Mouse (Mus musculus) heart, embryonic 13.5 days (tissue): ENCODE measurements at regions not wholly inside any gene's neighbourhood (a gene's known extent, or its start where the extent isn't known, plus 50 kb on each side); places are given as distances from the start of the nearest gene placed in this dataset.
"Not testable (repeated sequence)": the region's sequence is repeated elsewhere in the genome, so short reads cannot be mapped to it uniquely, and the experiment has no call there.

Source experiments
- ATAC-seq: fragments of 200-750 bp; cut with Nextera tagmentation; 2 replicates; pipeline ENCODE4 v1.8.0; 2017; ENCODE audit warnings: moderate TSS enrichment; ENCODE audit not compliant: insufficient number of reproducible peaks, low FRiP score, low TSS enrichment; ENCODE audit errors: extremely low read depth
- H3K27ac ChIP-seq: fragments of 300-500 bp; sonication (generic); replicated peaks from 2 replicates; pipeline ENCODE4 v1.5.1; 2015; ENCODE audit warnings: moderate library complexity, mild to moderate bottlenecking, inconsistent platforms
- H3K27me3 ChIP-seq: fragments of 300-500 bp; sonication (generic); replicated peaks from 2 replicates; pipeline ENCODE4 v1.6.1; 2015; ENCODE audit warnings: mild to moderate bottlenecking, inconsistent platforms
- H3K36me3 ChIP-seq: fragments of 300-500 bp; sonication (generic); 2 replicates; pipeline ENCODE4 v1.6.1; 2015; ENCODE audit warnings: mild to moderate bottlenecking, inconsistent platforms
- H3K4me1 ChIP-seq: fragments of 300-500 bp; sonication (generic); 2 replicates; pipeline ENCODE4 v1.6.1; 2015; ENCODE audit warnings: inconsistent platforms
- H3K4me2 ChIP-seq: fragments of 300-500 bp; sonication (generic); 2 replicates; pipeline ENCODE4 v1.6.1; 2015; ENCODE audit warnings: inconsistent platforms, mild to moderate bottlenecking, moderate library complexity
- H3K4me3 ChIP-seq: fragments of 300-500 bp; sonication (generic); 2 replicates; pipeline ENCODE4 v1.5.1; 2015; ENCODE audit warnings: moderate library complexity, mild to moderate bottlenecking, inconsistent platforms
- H3K9ac ChIP-seq: fragments of 300-500 bp; sonication (generic); 2 replicates; pipeline ENCODE4 v1.6.1; 2015; ENCODE audit warnings: inconsistent platforms, mild to moderate bottlenecking, moderate library complexity
- H3K9me3 ChIP-seq: fragments of 300-500 bp; sonication (generic); 2 replicates; pipeline ENCODE4 v1.6.1; 2016; ENCODE audit warnings: inconsistent platforms
- WGBS: fragments of 180-500 bp; shearing (Covaris S2); methylation state at CpG from one replicate; pipeline ENCODE4 v1.1.7; 2015; ENCODE audit warnings: mixed read lengths; 5-methylcytosine and 5-hydroxymethylcytosine counted together

DNA sequence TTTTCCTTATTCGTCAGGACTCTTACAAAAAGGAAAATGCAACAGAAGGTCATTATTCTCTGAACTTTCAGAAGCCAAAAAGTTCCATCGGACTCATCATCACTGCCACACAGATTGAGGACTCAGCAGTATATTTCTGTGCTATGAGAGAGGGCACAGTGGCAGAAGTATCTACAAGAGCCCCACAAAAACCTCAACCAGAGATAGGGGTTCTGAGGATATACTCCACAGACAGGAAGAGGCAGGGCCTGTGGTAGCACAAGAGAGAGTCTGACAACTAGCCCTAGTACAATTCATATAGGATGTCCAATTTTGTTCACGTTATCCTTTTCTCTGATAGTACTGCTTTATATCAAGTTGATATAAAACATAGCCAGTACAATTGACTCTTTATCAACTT lies 510.4 kb downstream of the Dad1 start:
- H3K27me3 ChIP-seq, ATAC-seq, H3K36me3 ChIP-seq, H3K4me1 ChIP-seq, H3K27ac ChIP-seq, H3K4me2 ChIP-seq, H3K9ac ChIP-seq, H3K4me3 ChIP-seq, H3K9me3 ChIP-seq: not testable (repeated sequence)
- WGBS: 74% methylated on average over 3 of the region's 3 CpGs

- not testable (repeated sequence) for ATAC-seq, H3K4me1 ChIP-seq, H3K9me3 ChIP-seq, H3K4me2 ChIP-seq, H3K9ac ChIP-seq, H3K36me3 ChIP-seq, H3K27me3 ChIP-seq, H3K27ac ChIP-seq, H3K4me3 ChIP-seq
- WGBS: 54% methylated on average over 2 of the region's 2 CpGs
Observed at GRCm38 (mm10) chr14:53742864-53743263, 511.0 kb downstream of the Dad1 start.

GRCm38 (mm10) chr14:53741246-53741645 lies 512.7 kb downstream of the Dad1 start:
- not testable (repeated sequence) for H3K4me2 ChIP-seq, ATAC-seq

DNA sequence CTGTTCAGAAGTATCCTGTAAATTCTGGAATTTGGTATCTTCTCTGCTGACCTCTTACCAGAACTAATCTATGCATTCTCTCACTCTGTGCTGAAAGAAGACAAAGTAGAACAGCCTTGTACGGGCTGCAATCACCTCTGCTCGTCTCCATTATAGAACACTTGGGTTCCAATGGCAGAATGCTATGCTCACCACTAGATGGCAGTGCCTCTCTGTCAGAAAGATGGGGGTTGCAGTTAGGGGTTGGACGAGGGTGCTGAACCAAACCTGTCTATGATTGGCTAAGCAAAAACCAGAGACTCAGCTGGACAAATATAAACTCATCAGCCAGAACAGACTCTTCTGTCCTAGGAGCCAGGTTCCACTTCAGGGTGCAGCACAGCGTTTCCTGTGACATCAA lies 515.9 kb downstream of the Dad1 start:
- H3K4me2 ChIP-seq, H3K9me3 ChIP-seq, H3K27ac ChIP-seq, H3K4me3 ChIP-seq, H3K27me3 ChIP-seq, H3K4me1 ChIP-seq, H3K36me3 ChIP-seq, H3K9ac ChIP-seq, ATAC-seq: not testable (repeated sequence)
- 35% methylated on average over 4 of the region's 4 CpGs for WGBS

More at GRCm38 (mm10) chr14:53741246-53741645, 512.7 kb downstream of the Dad1 start:
- H3K9me3 ChIP-seq, H3K4me1 ChIP-seq, H3K36me3 ChIP-seq, H3K27me3 ChIP-seq, H3K4me3 ChIP-seq, H3K9ac ChIP-seq, H3K27ac ChIP-seq: not testable (repeated sequence)
- WGBS: 27% methylated on average over 4 of the region's 4 CpGs

GRCm38 (mm10) chr14:53736274-53736673 lies 517.6 kb downstream of the Dad1 start:
- WGBS: 63% methylated on average over 4 of the region's 4 CpGs
- H3K27me3 ChIP-seq, H3K9ac ChIP-seq, ATAC-seq, H3K27ac ChIP-seq, H3K4me2 ChIP-seq, H3K4me1 ChIP-seq, H3K4me3 ChIP-seq, H3K36me3 ChIP-seq, H3K9me3 ChIP-seq: not testable (repeated sequence)

GRCm38 (mm10) chr14:53731600-53731999 lies 522.3 kb downstream of the Dad1 start:
- not testable (repeated sequence) for H3K4me2 ChIP-seq, H3K4me3 ChIP-seq, ATAC-seq, H3K9ac ChIP-seq, H3K9me3 ChIP-seq, H3K36me3 ChIP-seq, H3K4me1 ChIP-seq, H3K27me3 ChIP-seq, H3K27ac ChIP-seq
- WGBS: no CpG with 5 or more reads among the region's 4 CpGs

DNA sequence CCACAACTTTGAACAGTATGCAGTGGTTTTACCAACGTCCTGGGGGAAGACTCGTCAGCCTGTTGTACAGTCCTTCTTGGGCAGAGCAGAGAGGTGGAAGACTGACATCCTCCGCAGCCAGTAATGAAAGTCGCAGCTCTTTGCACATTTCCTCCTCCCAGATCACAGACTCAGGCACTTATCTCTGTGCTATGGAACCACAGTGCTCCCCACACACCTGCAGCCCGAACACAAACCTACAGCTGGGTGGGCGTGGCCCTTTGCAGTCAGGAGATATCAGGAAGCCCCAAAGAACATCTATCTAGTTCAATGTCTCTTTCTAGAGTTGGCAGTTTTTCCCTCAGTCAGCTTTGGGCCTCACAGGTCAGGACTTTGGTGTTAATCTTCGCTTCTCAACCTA lies 524.0 kb downstream of the Dad1 start:
- H3K4me1 ChIP-seq, ATAC-seq, H3K4me3 ChIP-seq, H3K4me2 ChIP-seq, H3K9me3 ChIP-seq, H3K27me3 ChIP-seq, H3K27ac ChIP-seq, H3K36me3 ChIP-seq, H3K9ac ChIP-seq: not testable (repeated sequence)
- WGBS: no CpG with 5 or more reads among the region's 7 CpGs

DNA sequence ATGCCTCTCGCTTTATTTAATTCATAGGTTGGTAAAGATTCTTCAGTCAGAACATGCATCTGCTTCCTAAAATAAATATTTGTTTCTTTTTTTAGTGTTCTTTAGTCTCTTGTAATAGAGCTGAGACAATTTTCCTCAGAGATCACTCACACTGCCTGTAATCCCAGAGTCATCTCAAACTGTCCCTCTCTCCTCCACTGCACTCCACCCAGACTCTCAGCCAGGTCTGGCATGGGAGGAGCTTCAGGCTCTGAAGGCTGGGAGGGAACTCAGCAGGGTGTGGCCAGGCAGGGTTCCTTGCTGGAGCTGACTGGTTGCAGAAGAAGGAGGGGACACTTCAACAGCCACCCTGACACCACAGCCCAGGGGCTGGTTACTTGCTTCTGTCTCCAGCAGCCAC lies 524.8 kb downstream of the Dad1 start:
- H3K4me3 ChIP-seq, H3K27me3 ChIP-seq, H3K27ac ChIP-seq, H3K9ac ChIP-seq, H3K9me3 ChIP-seq, ATAC-seq, H3K4me2 ChIP-seq, H3K4me1 ChIP-seq, H3K36me3 ChIP-seq: not testable (repeated sequence)
- no CpG with 5 or more reads among the region's 1 CpGs for WGBS

DNA sequence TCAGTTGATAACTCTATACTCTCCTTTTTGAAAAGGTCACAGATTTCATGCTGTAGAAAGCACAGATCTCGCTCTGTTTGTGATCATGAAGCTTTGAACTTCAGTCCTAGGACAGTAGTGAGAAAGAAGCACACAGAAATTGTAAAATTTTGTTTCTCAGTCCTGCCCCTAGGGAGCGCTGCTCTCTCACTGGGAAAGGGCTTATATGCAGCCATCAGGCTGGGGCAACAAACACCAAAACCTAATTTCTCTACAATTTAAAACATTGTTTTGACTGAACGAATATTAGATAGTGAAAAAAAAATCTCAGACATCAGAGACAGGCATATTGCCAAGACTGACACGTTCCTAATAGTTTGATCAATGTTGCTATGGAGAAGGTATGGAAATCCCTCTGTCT lies 527.0 kb downstream of the Dad1 start:
- H3K4me2 ChIP-seq, H3K36me3 ChIP-seq, H3K4me3 ChIP-seq, H3K9me3 ChIP-seq, ATAC-seq, H3K4me1 ChIP-seq, H3K27ac ChIP-seq, H3K27me3 ChIP-seq, H3K9ac ChIP-seq: not testable (repeated sequence)
- WGBS: 32% methylated on average over 2 of the region's 4 CpGs

- not testable (repeated sequence) for H3K4me1 ChIP-seq, H3K4me3 ChIP-seq, H3K27ac ChIP-seq, H3K9ac ChIP-seq, H3K27me3 ChIP-seq, H3K9me3 ChIP-seq, H3K4me2 ChIP-seq, H3K36me3 ChIP-seq, ATAC-seq
Observed at GRCm38 (mm10) chr14:53723611-53724010, 530.3 kb downstream of the Dad1 start.

GRCm38 (mm10) chr14:53721901-53722300 lies 532.0 kb downstream of the Dad1 start:
- H3K27me3 ChIP-seq, H3K4me3 ChIP-seq, H3K4me2 ChIP-seq, H3K27ac ChIP-seq, H3K9ac ChIP-seq, H3K9me3 ChIP-seq, ATAC-seq, H3K36me3 ChIP-seq, H3K4me1 ChIP-seq: not testable (repeated sequence)
- WGBS: 61% methylated on average over 2 of the region's 2 CpGs

GRCm38 (mm10) chr14:53709627-53710026 lies 544.3 kb downstream of the Dad1 start:
- H3K9me3 ChIP-seq, H3K4me1 ChIP-seq, H3K27me3 ChIP-seq, H3K36me3 ChIP-seq, H3K27ac ChIP-seq, ATAC-seq, H3K4me2 ChIP-seq, H3K4me3 ChIP-seq, H3K9ac ChIP-seq: not testable (repeated sequence)
- 4% methylated on average over 3 of the region's 3 CpGs for WGBS

DNA sequence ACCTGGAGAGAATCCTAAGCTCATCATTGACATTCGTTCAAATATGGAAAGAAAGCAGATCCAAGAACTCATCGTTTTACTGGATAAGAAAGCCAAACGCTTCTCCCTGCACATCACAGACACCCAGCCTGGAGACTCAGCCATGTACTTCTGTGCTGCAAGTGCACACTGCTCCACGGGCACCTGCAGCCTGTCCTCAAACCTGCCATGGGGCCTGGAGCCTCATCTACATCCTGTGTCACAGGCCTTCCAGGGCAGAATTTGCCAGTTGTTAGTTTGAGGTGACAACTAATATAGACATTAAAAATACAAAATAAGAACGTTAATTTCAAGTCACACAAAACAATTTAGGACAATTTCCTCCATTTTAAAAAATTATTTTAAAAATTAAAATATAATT lies 549.6 kb downstream of the Dad1 start:
- H3K27ac ChIP-seq, H3K9me3 ChIP-seq, H3K36me3 ChIP-seq, H3K4me3 ChIP-seq, H3K27me3 ChIP-seq, H3K4me1 ChIP-seq, H3K4me2 ChIP-seq, ATAC-seq, H3K9ac ChIP-seq: not testable (repeated sequence)
- WGBS: 76% methylated on average over 5 of the region's 5 CpGs
